Comparison of ENCODE assay signal across 16 mouse cellular contexts in genomic region chr10:97087286-97087685, GRCm38 (mm10).
DNase-seq lines count a peak whose midpoint lies in the region.
"Had no signal": no experiment of that assay in that cellular context is flagged by ENCODE, and none has a peak within 500 bp of the region (broad histone marks: within the 10 kb centered on the region; RNA-seq: fewer than 3 reads in every experiment).

No protein-coding gene starts in this region.

- DNase-seq in layer of hippocampus, adult 18-20 months (ENCODE audit: low spot score in 2 of 2) = peak; percentile 8 to 57
- no peak for DNase-seq in layer of hippocampus, adult 9-10 months (ENCODE audit: low spot score)
- DNase-seq in cerebellum, adult 18-20 months = peak; percentile 68 to 77
- DNase-seq in embryonic facial prominence, embryonic 10.5 days (ENCODE audit: low spot score) = peak; percentile 57
- DNase-seq in forelimb bud, embryonic 11.5 days (ENCODE audit: low read depth, low spot score) = peak; percentile 53
- no peak for DNase-seq in thymus, postnatal 4 days
- no peak for DNase-seq in gastrocnemius, postnatal 4 days (ENCODE audit: low spot score in 2 of 2)
- DNase-seq: adrenal gland, adult 8-10 months; heart, postnatal 10 days; kidney, adult 8-10 months; liver, embryonic 13.5 days; lung, postnatal 14 days; midbrain, embryonic 14.5 days had no signal

- H3K27ac ChIP-seq in embryonic facial prominence, embryonic 10.5 days (replicated peaks) = no peak overlapping the region
- H3K27ac ChIP-seq: left cerebral cortex, adult 2 months; liver, embryonic 13.5 days; neural tube, embryonic 12.5 days had no signal

- WGBS in embryonic facial prominence, embryonic 10.5 days = 33% methylated on average over 5 of the region's 5 CpGs

- H3K27me3 ChIP-seq in embryonic facial prominence, embryonic 10.5 days (replicated peaks; ENCODE audit: low read depth, poor library complexity, severe bottlenecking) = no peaks in the 10 kb centered on the region
- H3K27me3 ChIP-seq: liver, embryonic 13.5 days; neural tube, embryonic 12.5 days; Patski had no signal

- H3K4me3 ChIP-seq in embryonic facial prominence, embryonic 10.5 days = no peak overlapping the region
- H3K4me3 ChIP-seq: left cerebral cortex, adult 2 months; liver, embryonic 13.5 days; neural tube, embryonic 12.5 days had no signal

- no peaks in the 10 kb centered on the region for H3K9me3 ChIP-seq in embryonic facial prominence, embryonic 10.5 days
- H3K9me3 ChIP-seq: liver, embryonic 13.5 days; neural tube, embryonic 12.5 days had no signal

- H3K36me3 ChIP-seq in embryonic facial prominence, embryonic 10.5 days (replicated peaks) = no peaks in the 10 kb centered on the region
- H3K36me3 ChIP-seq: liver, embryonic 13.5 days; neural tube, embryonic 12.5 days had no signal

- peaks cover 9% of the 10 kb centered on the region; the same call in 1 of the 2 replicates for H3K4me1 ChIP-seq in embryonic facial prominence, embryonic 10.5 days
- H3K4me1 ChIP-seq: liver, embryonic 13.5 days; neural tube, embryonic 12.5 days had no signal

Comparison
In these comparisons a context has a peak if more than half of its experiments do, and no peak if none do; other contexts are left out.
1. DNase-seq: peak in layer of hippocampus, adult 18-20 months (2 of 2), cerebellum, adult 18-20 months (2 of 2), embryonic facial prominence, embryonic 10.5 days (single experiment) and forelimb bud, embryonic 11.5 days (single experiment); none in layer of hippocampus, adult 9-10 months (single experiment), thymus, postnatal 4 days (single experiment) and gastrocnemius, postnatal 4 days (0 of 2).